Mouse (Mus musculus) CH12F3 (cell line): ENCODE results near the gene Zfp638.
"Not testable (repeated sequence)": the region's sequence is repeated elsewhere in the genome, so short reads cannot be mapped to it uniquely, and the experiment has no call there.

Source experiments
- in situ Hi-C: fragments of 300-500 bp; cut with MboI; formaldehyde crosslinking; loops from 2 replicates; pipeline ENCODE4 v1.14.3; 2020; ENCODE audit warnings: low sequenced_read_pairs

The Zfp638 gene

DNA sequence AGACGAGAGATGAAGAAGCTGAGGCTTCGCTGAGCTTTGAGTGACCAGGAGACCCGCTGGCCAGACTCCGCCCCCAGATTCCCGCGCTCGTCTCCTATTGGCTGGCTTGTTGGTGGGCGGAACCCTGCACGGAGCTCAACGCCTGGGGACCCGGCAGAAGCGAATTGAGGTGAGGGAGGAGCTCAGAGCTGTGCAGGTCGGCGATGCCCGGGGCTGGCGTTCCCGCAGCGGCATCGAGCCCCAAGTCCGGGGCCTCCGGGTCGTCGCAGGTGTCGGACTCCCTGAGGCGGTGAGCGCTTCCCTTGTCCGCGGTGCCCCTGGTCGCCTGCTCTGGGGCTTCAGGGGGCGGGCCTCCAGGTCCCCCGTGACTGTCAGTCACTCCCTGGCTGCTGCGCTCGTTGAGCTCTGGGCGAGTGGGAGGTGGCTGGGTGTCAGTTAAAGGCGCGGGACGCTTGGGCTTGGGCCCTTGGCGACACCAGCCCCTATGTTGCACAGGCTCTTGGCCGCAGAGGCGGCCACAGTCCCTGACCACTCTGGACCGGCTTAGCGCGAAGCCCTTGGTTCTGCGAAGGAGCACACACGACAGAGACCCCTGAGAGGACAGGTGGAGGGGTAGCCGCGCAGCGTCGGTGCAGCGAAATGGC, at the start of gene Zfp638:
Gene Zfp638 (plus strand): TSS at position 156 of the 644 bp plus-strand sequence.
- in situ Hi-C loops, result no loop called here

GRCm38 (mm10) chr6:83818996-83819395, 47.9 kb upstream of the Zfp638 start:
- in situ Hi-C loops, result no loop called here

DNA sequence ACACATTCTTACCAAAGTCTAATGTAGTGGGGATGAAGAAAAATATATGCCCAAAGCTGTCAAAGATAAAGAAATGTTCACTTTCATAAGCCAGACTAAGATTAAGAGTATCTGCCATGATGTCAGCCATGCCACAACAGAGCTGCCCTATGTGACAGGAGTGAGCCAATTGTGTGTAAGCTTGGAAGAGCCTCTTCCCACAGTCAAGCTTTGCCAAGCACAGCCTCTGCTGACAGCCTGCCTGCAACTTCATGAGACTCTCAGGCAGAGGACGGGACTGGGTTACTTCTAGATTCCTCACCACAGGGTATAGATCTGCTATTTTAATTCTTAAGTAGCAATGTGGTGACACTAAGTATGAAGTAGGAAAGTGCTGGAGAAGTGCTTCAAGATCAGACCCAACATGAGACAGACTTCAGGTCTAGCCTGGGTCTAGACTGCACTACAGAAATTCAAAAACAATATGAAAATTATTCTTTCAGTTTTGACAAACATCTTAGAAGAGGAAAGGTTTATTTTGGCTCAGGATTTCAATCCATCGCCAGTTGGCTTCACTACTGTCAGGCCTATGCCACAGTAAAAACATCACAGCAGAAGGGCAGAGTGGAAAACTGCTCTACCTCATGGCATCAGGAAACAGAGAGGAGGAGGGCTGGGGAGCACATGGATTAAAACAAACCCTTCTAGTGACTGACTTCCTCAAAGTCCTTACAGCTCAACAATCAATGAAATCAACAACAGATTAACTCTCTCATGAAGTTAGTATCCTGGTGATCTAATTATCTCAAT, 46.0 kb upstream of the Zfp638 start:
- in situ Hi-C loops, result no loop called here

- in situ Hi-C loops, result no loop called here
These were observed 45.1 kb upstream of the Zfp638 start for GRCm38 (mm10) chr6:83821856-83822255.

GRCm38 (mm10) chr6:83830941-83831605, 35.8 kb upstream of the Zfp638 start:
- in situ Hi-C loops, result no loop called here

- in situ Hi-C loops, result no loop called here
These were observed 35.2 kb upstream of the Zfp638 start, which contains the start of gene Paip2b for GRCm38 (mm10) chr6:83831606-83832123. TSS of gene Paip2b (minus strand) at chr6:83831741.

DNA sequence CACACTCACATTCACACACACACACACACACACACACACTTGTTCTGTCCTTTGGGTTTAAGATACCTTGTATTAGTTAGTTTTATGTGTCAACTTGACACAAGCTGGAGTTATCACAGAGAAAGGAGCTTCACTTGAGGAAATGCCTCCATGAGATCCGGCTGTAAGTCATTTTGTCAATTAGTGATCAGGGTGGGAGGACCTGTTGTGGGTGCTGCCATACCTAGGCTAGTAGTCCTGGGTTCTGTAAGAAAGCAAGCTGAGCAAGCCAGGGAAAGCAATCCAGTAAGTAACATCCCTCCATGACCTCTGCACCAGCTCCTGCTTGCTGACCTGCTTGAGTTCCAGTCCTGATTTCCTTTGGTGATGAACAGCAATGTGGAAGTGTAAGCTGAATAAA, 34.5 kb upstream of the Zfp638 start:
- in situ Hi-C loops, result not testable (repeated sequence)

GRCm38 (mm10) chr6:83836826-83837225, 30.1 kb upstream of the Zfp638 start:
- in situ Hi-C loops, result no loop called here

GRCm38 (mm10) chr6:83838046-83838445, 28.9 kb upstream of the Zfp638 start:
- in situ Hi-C loops, result no loop called here

GRCm38 (mm10) chr6:83840086-83840485, 26.8 kb upstream of the Zfp638 start:
- in situ Hi-C loops, result no loop called here

- in situ Hi-C loops, result no loop called here
These were observed 22.0 kb upstream of the Zfp638 start for GRCm38 (mm10) chr6:83844913-83845312.

DNA sequence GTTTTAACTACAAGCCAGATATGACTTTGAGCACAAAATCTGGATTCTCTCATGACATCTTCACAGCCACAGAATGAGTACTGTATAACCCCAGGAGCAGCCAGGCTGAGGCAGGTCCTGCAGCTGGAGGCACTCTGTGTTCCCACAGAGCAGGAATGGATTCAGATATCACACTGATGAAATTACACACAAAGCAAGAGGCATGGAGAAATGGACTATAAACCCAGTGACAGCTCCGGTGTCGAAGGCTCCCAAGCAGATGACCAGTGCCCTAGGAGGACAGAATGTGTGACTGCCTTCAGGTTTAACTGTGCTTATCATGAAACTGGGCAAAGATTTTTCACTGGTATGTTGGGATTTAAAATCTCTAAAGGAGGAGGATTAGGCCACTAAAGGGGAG, 20.8 kb upstream of the Zfp638 start:
- in situ Hi-C loops, result no loop called here

DNA sequence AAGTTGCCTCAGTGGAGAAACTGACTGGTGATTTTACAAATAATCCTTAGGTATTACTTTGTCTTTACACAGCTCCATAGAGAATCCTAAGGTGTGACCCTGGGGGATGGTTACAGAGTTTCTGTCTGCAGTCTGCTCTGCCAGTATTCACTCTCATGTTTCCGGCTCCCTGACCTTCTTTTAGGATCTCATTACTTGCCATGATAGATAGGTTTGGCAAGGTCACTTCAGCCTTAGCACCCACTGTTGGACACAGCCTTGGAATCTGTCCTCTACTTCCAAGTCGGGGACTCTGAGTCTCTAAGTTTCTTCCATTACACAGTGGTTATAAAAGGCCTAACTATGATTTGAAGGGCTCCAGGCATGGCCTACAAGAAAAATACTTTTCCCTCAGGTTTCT, 17.5 kb upstream of the Zfp638 start:
- in situ Hi-C loops, result no loop called here

- in situ Hi-C loops, result no loop called here
These were observed 9.4 kb upstream of the Zfp638 start for GRCm38 (mm10) chr6:83857476-83857875.

DNA sequence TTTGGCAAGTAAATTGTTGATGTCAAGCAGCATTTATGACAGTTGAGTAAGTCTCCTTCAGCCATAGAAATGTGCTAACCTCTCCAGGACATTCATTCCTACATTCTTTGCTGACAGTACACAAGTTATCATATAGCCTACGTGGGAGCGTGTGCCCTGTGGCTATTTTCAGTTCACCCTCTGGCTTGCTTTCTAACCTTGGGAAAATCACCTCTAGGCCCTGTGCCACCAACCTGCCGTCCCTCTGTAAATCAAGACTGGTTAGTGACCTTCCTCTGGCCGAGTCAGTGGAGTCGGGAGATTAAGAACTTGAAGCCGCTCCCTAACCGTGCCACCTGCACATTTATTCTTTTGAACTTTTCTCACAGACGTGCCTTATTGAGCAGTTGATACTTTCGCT, 6.9 kb upstream of the Zfp638 start:
- in situ Hi-C loops, result no loop called here

GRCm38 (mm10) chr6:83863538-83863937, 3.4 kb upstream of the Zfp638 start:
- in situ Hi-C loops, result no loop called here

DNA sequence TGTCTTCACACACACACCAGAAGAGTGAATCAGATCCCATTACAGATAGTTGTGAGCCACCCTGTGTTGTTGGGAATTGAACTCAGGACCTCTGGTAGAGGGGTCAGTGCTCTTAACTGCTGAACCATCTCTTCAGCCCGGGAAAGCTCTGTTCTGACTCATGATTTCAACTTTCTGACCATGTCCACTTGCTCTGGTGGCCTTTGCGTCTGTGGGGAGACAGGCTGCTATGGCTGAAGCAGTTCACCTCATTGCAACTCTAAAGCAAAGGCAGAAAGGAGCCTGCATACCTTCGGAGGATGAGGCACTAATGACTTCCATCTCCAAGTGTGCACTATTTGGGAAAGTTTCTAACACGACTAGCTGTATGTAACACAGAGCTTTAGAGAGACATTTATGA, 486 bp upstream of the Zfp638 start:
- in situ Hi-C loops, result no loop called here

DNA sequence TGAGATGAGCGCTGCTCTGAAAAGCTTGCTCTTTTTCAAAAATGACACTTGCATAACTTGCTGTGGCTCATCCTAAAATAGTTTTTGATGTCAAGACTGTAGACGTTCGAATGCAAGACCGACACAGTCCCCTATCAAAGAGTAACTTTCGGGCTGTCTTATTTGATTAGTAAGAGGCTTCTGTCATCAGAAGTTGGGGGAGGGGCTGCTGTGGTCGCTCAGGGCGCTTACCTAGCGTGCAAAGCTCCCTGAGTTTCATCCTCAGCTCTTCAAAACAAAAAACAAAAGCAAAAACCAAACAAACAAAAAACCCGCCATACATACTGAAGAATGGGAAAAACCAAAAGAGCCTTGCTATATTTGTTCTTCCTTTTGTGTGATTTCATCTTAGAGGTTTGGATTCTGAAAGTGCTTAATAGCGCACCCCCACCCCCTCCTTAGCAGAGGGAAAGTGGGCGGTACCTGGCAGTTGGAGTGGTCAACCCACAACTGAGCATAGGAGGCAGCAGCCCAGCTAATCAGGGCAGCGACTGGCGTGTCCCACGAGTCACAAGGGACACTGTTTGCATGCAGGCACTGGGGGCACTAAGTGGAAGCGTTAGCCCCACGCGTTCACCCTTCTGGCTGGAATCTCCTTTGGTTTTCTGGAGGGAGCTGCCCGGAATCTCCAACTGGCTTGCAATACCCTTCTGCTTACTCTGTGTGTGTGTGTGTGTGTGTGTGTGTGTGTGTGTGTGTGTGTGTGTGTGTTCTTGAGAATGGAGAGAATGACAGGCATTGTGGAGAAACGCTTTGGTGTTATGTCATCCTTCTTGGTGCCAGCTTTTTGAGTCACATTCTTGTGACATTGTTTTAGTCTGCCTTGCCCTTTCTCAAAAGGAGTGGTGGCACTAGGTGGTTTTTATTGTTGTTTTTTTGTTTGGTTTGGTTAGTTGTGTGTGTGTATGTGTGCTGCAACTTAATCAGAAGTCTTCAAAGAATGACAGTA, 983 bp downstream of the Zfp638 start:
- in situ Hi-C loops, result no loop called here

DNA sequence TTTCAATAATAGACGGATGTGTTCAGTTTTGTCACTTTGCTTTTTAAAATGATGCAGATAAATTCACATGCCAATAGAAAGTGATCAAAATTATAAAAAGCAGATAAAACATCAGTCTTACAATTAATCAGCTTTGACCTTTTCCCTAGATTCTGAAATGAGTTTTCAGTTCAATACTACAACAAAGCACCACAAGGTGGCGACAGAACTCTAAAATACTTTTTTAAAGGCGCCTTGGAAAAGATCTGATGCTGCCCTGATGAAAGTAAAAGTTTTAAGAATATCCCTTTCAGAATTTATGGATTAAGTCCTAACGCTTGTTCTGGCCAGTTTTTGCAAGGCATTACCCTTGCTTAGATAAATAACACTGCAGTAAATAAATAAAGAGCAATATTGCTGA, 12.9 kb downstream of the Zfp638 start:
- in situ Hi-C loops, result loop anchor here (10.0 kb wide), 1 partner anchor 185 kb away; no protein-coding TSS in a partner anchor

DNA sequence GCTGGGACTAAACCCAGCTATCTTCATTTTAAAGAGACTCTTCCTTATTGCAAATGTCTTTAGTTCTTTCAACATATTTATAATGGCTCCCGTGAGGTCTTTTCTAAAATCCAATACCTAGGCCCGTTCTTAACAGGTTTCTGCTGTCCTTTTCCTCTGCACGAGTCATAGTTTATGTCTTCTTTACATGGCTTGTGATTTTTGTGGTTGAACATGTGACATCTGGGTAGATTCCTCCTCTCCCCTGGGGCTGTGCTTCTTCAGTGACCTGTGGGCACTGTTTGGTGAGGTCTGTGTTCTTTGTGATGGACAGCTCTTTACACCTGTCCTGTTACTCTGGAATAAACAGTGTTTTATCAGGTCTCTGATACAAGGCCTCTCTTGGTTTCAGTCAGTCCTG, 19.9 kb downstream of the Zfp638 start:
- in situ Hi-C loops, result loop anchor here (10.0 kb wide), 1 partner anchor 178 kb away; no protein-coding TSS in a partner anchor
